Mouse (Mus musculus) megakaryocyte, embryonic 14.5 days (primary cell): ENCODE results near the gene Snrpc. TPM values are rescaled to one million over a fixed set of nuclear protein-coding genes. Genes with fewer than 3 reads are reported as not detected.
"Not testable (repeated sequence)": the region's sequence is repeated elsewhere in the genome, so short reads cannot be mapped to it uniquely, and the experiment has no call there.

Experiments used
- H3K27me3 ChIP-seq: replicated peaks from 2 replicates; pipeline ENCODE3; 2012; ENCODE audit warnings: inconsistent platforms
- H3K36me3 ChIP-seq: replicated peaks from 2 replicates; pipeline ENCODE3; 2012; ENCODE audit warnings: low read length, inconsistent platforms, mixed read lengths
- H3K4me1 ChIP-seq: 2 replicates; pipeline ENCODE4 v1.6.1; 2012; ENCODE audit warnings: inconsistent platforms
- H3K4me3 ChIP-seq: replicated peaks from 2 replicates; pipeline ENCODE3; 2012; ENCODE audit warnings: moderate library complexity, mild to moderate bottlenecking, inconsistent platforms
- H3K9me3 ChIP-seq: 2 replicates; pipeline ENCODE4 v1.6.1; 2012; ENCODE audit warnings: inconsistent platforms
- FLI1 ChIP-seq: IDR thresholded peaks from 2 replicates; pipeline ENCODE4 v1.6.1; 2012; ENCODE audit warnings: low read length, inconsistent platforms, mixed read lengths
- GATA1 ChIP-seq: IDR thresholded peaks from 3 replicates; pipeline ENCODE4 v1.6.1; 2012; ENCODE audit warnings: mixed read lengths, low read length, inconsistent platforms, borderline replicate concordance
- polyA plus RNA-seq: library from polyadenylated mRNA; stranded (reverse); fragments of >175 nt; gene quantifications from 2 replicates; pipeline ENCODE4 v1.2.3, GENCODE M21; 2012; ENCODE audit warnings: low replicate concordance; ENCODE audit not compliant: insufficient read depth

The Snrpc gene
- 400 and 415 TPM in 2 replicates for polyA plus RNA-seq

- H3K4me1 ChIP-seq = peaks cover 22% of the 10 kb centered on the region
- H3K27me3 ChIP-seq, H3K9me3 ChIP-seq: not testable (repeated sequence)
- peaks cover 14% of the 10 kb centered on the region for H3K36me3 ChIP-seq
- H3K4me3 ChIP-seq = peak within 1 kb of the TSS; percentile 98
These were observed at the start of gene Snrpc for GRCm38 (mm10) chr17:27837850-27838249. TSS of gene Snrpc (plus strand) at chr17:27838150.

- H3K9me3 ChIP-seq = no peaks in the 10 kb centered on the region
- no peak overlapping the region for H3K4me3 ChIP-seq
- peaks cover 57% of the 10 kb centered on the region for H3K4me1 ChIP-seq
- H3K36me3 ChIP-seq = peaks cover 83% of the 10 kb centered on the region
- TF ChIP-seq GATA1 = no peak
- TF ChIP-seq FLI1 = no peak
- H3K27me3 ChIP-seq = no peaks in the 10 kb centered on the region
These were observed 49.3 kb upstream of the Snrpc start for GRCm38 (mm10) chr17:27788456-27789172.

DNA sequence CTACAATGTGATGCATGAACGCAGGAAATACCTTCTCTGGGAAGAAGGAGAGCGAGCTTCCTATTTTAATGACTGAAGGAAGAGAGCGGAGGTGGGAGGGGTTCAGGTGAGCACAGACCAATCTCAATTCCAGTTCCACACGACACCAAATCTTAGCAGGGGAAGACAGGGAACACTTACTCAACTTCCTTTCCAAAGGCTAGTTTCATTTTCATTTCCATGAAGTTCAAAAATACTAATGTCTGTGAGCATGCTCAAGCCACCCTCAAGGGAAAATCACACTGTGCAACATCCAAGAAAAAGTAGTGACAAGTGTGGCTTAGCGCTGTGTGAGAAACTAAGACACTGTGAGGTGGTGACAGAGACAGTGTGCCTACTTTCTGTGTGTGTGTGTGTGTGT, 47.9 kb upstream of the Snrpc start:
- H3K27me3 ChIP-seq = no peaks in the 10 kb centered on the region
- H3K9me3 ChIP-seq = no peaks in the 10 kb centered on the region
- peaks cover 54% of the 10 kb centered on the region for H3K4me1 ChIP-seq
- H3K36me3 ChIP-seq = peaks cover 81% of the 10 kb centered on the region
- no peak for TF ChIP-seq GATA1
- no peak for TF ChIP-seq FLI1
- peak overlapping the region; percentile 38 for H3K4me3 ChIP-seq

DNA sequence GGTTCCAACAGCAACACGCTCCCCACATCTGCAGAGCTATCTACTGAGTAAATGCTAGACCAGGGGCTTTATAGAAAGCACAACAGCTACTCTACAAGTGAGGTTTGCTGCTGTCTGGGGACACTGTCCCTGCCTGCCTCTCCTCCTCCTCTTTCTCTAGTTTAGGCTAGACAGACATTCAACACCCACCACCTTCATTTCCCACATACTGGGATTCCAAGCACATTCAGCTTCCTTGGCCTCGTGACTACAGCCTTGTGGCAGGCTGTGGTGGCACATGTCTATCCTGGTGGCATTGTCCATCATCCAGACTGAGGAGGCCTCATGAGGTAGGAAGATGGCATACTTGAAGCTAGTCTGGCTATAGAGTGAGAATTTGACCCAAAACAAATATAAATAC, 47.0 kb upstream of the Snrpc start:
- peaks cover 58% of the 10 kb centered on the region for H3K4me1 ChIP-seq
- no peaks in the 10 kb centered on the region for H3K9me3 ChIP-seq
- TF ChIP-seq FLI1 (no peak), GATA1 (no peak)
- no peak overlapping the region for H3K4me3 ChIP-seq
- H3K27me3 ChIP-seq = no peaks in the 10 kb centered on the region
- peaks cover 80% of the 10 kb centered on the region for H3K36me3 ChIP-seq

GRCm38 (mm10) chr17:27791556-27791955, 46.4 kb upstream of the Snrpc start:
- TF ChIP-seq GATA1 (no peak), FLI1 (no peak)
- peaks cover 76% of the 10 kb centered on the region for H3K36me3 ChIP-seq
- no peaks in the 10 kb centered on the region for H3K9me3 ChIP-seq

GRCm38 (mm10) chr17:27792516-27792915, 45.4 kb upstream of the Snrpc start:
- peaks cover 73% of the 10 kb centered on the region for H3K4me1 ChIP-seq
- no peak overlapping the region for H3K4me3 ChIP-seq
- no peaks in the 10 kb centered on the region for H3K27me3 ChIP-seq
- TF ChIP-seq FLI1 (no peak), GATA1 (no peak)
- H3K36me3 ChIP-seq = peaks cover 72% of the 10 kb centered on the region
- H3K9me3 ChIP-seq = no peaks in the 10 kb centered on the region

More at GRCm38 (mm10) chr17:27791556-27791955, 46.4 kb upstream of the Snrpc start:
- Histone ChIP-seq H3K27me3 (no peaks in the 10 kb centered on the region), H3K4me3 (no peak overlapping the region), H3K4me1 (peaks cover 63% of the 10 kb centered on the region)

GRCm38 (mm10) chr17:27793144-27793543, 44.8 kb upstream of the Snrpc start:
- peaks cover 67% of the 10 kb centered on the region for H3K36me3 ChIP-seq
- peaks cover 79% of the 10 kb centered on the region for H3K4me1 ChIP-seq
- H3K9me3 ChIP-seq = no peaks in the 10 kb centered on the region
- H3K27me3 ChIP-seq = no peaks in the 10 kb centered on the region
- TF ChIP-seq GATA1 (no peak), FLI1 (no peak)
- peak overlapping the region; percentile 14 for H3K4me3 ChIP-seq

GRCm38 (mm10) chr17:27796780-27797179, 41.2 kb upstream of the Snrpc start:
- H3K4me1 ChIP-seq = peaks cover 83% of the 10 kb centered on the region
- H3K27me3 ChIP-seq = no peaks in the 10 kb centered on the region
- no peaks in the 10 kb centered on the region for H3K9me3 ChIP-seq
- H3K36me3 ChIP-seq = peaks cover 40% of the 10 kb centered on the region
- no peak for TF ChIP-seq GATA1
- no peak for TF ChIP-seq FLI1
- no peak overlapping the region for H3K4me3 ChIP-seq

GRCm38 (mm10) chr17:27797341-27797872, 40.5 kb upstream of the Snrpc start:
- Histone ChIP-seq H3K4me1 (peaks cover 85% of the 10 kb centered on the region), H3K27me3 (no peaks in the 10 kb centered on the region), H3K9me3 (no peaks in the 10 kb centered on the region), H3K36me3 (peaks cover 45% of the 10 kb centered on the region), H3K4me3 (no peak overlapping the region)
- TF ChIP-seq FLI1 (no peak), GATA1 (no peak)

GRCm38 (mm10) chr17:27799771-27800584, 38.0 kb upstream of the Snrpc start:
- Histone ChIP-seq H3K36me3 (peaks cover 47% of the 10 kb centered on the region), H3K9me3 (no peaks in the 10 kb centered on the region), H3K4me3 (peak overlapping the region; percentile 89), H3K27me3 (no peaks in the 10 kb centered on the region), H3K4me1 (peaks cover 88% of the 10 kb centered on the region)
- TF ChIP-seq GATA1 = no peak
- TF ChIP-seq FLI1 = no peak
